Mouse (Mus musculus) layer of hippocampus, adult 2 months (tissue): ENCODE data around the gene Zmynd10. TPM values are rescaled to one million over a fixed set of nuclear protein-coding genes. Genes with fewer than 3 reads are reported as not detected.

Experiments used
- DNase-seq, 2 experiments: peaks; one replicate each; pipeline ENCODE4 v3.0.0; 2022; ENCODE audit warnings: low spot score in 2 of 2
- H3K27ac ChIP-seq: fragments of 200-600 bp; 2 replicates; pipeline ENCODE4 v1.8.1; 2022
- H3K4me3 ChIP-seq: fragments of 200-600 bp; 2 replicates; pipeline ENCODE4 v1.8.1; 2022; ENCODE audit warnings: mild to moderate bottlenecking
- CTCF ChIP-seq: fragments of 200-600 bp; conservative IDR thresholded peaks from 2 replicates; pipeline ENCODE4 v1.8.1; 2022; ENCODE audit warnings: antibody characterized with exemption, mild to moderate bottlenecking, moderate library complexity
- total RNA-seq, 2 experiments: library from RNA; stranded (reverse); gene quantifications; 2 replicates each; pipeline ENCODE4 v1.2.3; 2021

The Zmynd10 gene
- total RNA-seq, 2 experiments from 2014 or later, result 4.7 to 5.7 TPM

DNA sequence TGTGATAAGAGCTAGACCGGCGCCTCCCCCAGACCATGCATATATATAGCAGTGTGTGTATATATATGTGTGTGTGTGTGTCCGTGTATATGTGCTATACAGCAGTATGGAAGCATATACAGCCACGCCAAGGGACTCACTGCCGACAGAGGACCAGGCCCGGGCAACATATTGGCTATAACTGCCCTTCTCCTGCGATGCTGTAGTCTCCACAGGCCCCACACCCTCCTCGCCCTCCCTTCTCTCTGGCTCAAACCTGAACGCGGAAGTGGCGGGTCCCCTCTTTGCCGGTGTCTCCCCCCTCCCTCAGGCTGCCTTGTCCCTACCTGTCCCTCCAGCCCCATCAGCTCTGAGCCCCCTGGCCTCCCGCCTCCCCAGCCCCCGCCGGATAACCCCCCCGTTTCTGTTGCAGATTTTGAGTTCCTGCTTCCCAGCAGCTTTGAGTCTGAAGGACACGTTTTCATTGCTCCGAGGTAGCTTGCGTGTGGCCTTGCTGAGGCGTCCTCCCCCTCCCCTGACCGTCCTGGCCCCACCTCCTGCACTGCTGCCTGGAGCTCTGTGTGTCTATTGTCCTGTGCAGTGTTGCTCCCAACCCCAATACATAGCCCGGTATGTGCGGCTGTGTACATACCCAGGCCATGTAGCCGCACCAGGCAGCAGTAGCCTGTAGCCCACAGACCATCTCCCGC lies 25.2 kb upstream of the Zmynd10 start:
- no peak for TF ChIP-seq CTCF
- H3K27ac ChIP-seq, result no peak overlapping the region
- H3K4me3 ChIP-seq, result no peak overlapping the region
- no peak for DNase-seq

DNA sequence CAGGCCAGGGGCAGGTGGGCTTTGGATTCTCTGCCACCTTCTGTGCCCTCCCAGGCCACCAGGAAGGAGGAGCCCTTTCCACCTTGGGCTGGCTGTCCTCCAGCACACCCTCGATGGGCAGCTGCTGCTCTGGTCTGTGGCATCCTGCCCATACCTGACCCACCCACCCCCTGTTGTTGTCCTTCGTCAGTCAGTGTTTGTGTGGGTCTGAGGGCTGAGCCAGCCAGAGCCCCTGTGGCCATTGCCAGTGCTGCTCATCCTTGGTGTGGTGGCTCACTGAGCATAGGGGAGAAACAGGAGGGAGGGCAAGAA lies 24.7 kb upstream of the Zmynd10 start:
- H3K4me3 ChIP-seq, result no peak overlapping the region
- H3K27ac ChIP-seq, result no peak overlapping the region
- DNase-seq, result no peak
- no peak for TF ChIP-seq CTCF

DNA sequence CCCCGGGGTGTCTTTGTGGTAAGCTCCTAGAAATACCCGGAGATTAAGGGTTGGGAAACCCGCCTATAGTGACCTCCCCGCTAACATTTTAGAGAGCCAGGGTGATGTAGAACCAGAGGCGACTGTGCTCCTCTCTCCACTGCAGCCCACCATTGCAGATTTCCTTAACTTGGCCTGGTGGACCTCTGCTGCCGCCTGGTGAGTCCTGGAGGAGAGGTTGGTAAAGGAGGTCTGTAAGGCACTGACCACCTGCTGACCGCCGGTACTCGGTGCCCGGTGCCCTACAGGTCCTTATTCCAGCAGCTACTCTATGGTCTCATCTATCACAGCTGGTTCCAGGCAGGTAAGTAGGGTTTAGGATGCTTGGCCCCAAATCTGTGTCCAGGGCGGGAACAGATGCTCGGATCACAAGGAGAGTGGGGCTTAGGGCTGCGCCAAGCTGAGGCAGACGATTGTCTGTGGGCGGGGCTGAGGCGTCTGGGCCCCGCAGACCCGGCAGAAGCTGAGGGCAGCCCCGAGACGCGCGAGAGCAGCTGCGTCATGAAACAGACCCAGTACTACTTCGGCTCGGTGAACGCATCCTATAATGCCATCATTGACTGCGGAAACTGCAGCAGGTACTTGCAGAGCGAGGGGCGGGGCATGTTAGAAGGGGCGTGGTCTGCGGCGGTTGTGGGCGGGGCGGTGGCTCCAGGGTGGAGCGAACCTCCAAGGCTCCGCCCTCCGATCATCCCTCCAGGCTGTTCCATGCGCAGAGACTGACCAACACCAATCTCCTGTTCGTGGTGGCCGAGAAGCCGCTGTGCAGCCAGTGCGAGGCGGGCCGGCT lies 20.7 kb upstream of the Zmynd10 start:
- no peak for TF ChIP-seq CTCF
- H3K4me3 ChIP-seq, result peak overlapping the region; percentile 41
- H3K27ac ChIP-seq, result no peak overlapping the region
- peak; percentile 58 to 68 for DNase-seq

DNA sequence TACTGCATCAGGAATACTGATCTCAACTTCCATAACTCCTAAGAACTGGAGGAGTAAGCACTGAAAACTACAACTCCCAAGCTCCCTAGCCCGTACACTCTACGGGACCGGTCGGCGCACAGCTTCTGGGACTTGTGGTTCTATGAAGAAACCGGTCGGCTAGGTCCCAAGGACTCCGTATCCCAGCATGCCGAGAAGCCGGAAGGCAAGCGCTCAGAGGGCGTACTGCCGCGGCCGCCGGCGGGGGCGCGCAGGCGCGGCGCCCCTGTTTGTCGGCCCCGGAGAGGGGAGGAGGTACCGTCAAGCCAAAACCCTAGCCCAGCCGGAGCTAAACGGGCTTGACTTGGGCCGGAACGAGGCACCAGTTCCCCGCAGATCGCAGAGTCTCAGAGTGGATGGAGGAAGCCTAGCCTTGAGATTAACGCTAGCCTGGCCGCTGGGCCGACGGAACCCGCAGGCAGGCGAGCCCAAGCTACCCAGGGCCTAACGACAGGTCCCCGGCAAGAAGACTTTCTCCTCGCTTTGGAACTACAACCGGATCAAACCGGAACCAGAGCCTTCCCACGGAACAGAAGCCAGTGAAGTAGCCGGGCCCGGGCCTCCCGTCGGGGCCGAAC lies 13.2 kb upstream of the Zmynd10 start, which contains the start of gene Tmem115:
Gene Tmem115 (plus strand): TSS at position 155 of the 617 bp plus-strand sequence.
- TF ChIP-seq CTCF, result peak; percentile 65
- Histone ChIP-seq H3K27ac (peak within 1 kb of the TSS; percentile 96), H3K4me3 (peak within 1 kb of the TSS; percentile 70)
- peak; percentile 93 to 98 for DNase-seq

DNA sequence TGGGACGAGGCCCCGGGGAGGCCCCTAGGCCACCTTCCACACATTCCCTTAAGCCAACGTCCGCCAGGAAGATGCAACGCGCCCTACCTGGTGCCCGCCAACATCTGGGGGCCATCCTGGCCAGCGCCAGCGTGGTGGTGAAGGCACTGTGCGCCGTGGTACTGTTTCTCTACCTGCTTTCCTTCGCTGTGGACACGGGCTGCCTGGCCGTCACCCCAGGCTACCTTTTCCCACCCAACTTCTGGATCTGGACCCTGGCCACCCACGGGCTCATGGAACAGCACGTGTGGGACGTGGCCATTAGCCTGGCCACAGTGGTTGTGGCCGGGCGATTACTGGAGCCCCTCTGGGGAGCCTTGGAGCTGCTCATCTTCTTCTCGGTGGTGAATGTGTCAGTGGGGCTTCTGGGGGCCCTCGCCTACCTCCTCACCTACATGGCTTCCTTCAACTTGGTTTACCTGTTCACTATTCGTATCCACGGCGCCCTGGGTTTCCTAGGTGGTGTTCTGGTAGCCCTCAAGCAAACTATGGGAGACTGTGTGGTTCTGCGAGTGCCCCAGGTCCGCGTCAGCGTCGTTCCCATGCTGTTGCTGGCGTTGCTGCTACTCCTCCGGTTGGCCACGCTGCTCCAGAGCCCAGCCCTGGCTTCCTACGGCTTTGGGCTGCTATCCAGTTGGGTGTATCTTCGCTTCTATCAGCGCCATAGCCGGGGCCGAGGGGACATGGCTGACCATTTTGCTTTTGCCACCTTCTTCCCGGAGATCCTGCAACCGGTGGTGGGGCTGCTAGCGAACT lies 12.5 kb upstream of the Zmynd10 start:
- peak overlapping the region; percentile 70 for H3K4me3 ChIP-seq
- no peak for TF ChIP-seq CTCF
- DNase-seq, result no peak
- H3K27ac ChIP-seq, result peak overlapping the region; percentile 96

DNA sequence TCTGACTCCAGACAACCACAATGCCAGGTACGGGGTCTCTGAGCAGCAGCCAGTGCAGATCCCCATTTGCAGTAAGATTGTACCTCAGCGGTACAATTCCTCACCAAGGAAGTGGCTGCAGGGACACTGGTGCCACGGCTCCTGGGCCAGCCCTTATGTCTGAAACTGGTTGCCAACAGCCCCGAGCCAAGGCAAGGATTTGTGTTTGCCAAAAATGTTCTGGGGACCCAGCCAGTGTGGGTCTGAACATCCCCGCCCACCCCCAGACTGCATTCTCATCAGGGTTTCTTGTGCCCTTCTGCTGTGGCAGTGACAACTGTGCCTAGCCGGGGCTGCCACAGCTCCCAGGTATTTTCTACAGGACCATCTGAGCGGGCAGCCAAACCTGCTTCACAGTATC lies 8.9 kb upstream of the Zmynd10 start:
- Histone ChIP-seq H3K27ac (peak overlapping the region; percentile 49; the same call in 1 of the 2 replicates), H3K4me3 (no peak overlapping the region; the same call in 1 of the 2 replicates)
- no peak for TF ChIP-seq CTCF
- DNase-seq, result peak; percentile 57 to 63

DNA sequence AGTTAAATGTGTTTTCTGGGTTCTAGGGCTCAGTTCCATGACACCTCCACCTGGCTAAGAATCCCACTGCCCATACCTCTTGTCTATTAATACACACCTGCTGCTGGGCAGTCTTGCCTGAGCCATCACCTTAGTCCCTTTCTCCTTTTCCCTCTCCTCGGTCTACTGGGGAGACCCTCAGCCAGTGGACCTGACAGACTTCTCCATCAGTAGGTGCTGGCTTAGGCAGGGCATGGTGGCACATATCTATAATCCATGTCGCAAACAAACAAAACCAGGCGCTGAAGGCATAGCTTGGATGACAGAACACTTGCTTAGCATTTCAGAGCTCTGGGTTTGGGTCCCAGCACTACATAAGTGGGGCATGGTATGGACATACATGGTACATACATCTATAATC lies 8.4 kb upstream of the Zmynd10 start:
- Histone ChIP-seq H3K4me3 (no peak overlapping the region), H3K27ac (peak overlapping the region; percentile 49; the same call in 1 of the 2 replicates)
- TF ChIP-seq CTCF, result no peak
- no peak for DNase-seq

DNA sequence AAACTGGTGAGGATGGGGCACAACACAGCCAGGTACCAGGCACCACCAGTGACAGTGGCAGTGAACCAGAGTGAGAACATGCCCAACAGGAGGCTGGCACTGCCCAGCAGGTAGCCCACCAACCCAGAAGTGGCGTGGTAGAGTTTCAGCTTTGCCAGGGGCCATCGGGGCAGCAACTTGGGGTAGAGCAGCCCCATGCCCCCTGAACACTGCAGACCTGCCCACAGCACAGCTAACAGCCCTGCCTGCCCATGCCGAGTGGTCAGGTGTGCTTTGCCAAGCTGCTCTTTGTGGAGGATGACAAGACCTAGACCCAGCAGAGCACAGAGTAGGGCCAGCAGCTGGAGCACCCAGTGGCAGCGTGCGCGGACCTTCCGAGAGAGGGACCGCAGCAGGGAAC lies 7.2 kb upstream of the Zmynd10 start:
- no peak for DNase-seq
- Histone ChIP-seq H3K4me3 (no peak overlapping the region), H3K27ac (no peak overlapping the region)
- TF ChIP-seq CTCF, result no peak

DNA sequence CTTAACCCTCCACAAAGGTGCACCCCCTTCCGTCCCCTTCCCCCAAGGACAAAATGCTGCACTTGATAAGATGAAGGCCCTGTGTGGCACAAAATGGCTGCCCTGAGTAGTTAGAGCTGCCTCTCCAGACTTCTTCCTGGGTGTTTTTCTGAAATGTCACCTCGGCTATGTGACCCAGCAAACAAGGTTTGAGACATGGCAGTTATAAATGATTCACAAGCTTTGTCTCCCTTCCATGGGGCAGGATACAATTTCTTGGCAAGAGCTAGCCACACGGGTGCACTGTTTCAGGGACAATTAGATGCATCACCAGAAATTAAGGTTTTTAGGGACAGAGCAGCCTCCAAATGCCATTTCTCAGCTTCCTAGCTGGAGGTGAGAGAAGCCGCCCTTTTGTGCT lies 6.7 kb upstream of the Zmynd10 start:
- H3K27ac ChIP-seq, result no peak overlapping the region
- no peak for DNase-seq
- TF ChIP-seq CTCF, result peak; percentile 7; the same call in 1 of the 2 replicates
- H3K4me3 ChIP-seq, result no peak overlapping the region

DNA sequence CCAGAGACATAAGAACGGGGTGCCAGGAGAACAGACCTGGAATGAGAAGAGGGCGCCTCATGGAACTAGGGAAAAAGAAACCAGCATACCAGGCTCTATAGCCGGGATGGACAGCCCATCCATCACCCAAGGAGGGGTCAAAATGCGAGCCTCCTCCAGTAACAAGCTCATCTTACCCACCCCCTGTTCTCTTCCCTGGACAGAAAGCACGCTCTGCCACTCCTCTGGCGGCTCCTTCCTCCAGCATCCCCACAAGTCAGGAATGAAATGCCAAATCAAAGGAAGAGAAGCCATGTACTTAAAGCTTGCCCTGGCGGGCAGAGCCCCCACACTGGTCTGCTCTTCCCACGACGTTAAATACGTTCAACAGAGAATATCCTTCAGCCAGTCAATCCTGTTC lies 6.1 kb upstream of the Zmynd10 start:
- no peak for TF ChIP-seq CTCF
- no peak for DNase-seq
- H3K4me3 ChIP-seq, result peak overlapping the region; percentile 70
- peak overlapping the region; percentile 88; the same call in 1 of the 2 replicates for H3K27ac ChIP-seq

DNA sequence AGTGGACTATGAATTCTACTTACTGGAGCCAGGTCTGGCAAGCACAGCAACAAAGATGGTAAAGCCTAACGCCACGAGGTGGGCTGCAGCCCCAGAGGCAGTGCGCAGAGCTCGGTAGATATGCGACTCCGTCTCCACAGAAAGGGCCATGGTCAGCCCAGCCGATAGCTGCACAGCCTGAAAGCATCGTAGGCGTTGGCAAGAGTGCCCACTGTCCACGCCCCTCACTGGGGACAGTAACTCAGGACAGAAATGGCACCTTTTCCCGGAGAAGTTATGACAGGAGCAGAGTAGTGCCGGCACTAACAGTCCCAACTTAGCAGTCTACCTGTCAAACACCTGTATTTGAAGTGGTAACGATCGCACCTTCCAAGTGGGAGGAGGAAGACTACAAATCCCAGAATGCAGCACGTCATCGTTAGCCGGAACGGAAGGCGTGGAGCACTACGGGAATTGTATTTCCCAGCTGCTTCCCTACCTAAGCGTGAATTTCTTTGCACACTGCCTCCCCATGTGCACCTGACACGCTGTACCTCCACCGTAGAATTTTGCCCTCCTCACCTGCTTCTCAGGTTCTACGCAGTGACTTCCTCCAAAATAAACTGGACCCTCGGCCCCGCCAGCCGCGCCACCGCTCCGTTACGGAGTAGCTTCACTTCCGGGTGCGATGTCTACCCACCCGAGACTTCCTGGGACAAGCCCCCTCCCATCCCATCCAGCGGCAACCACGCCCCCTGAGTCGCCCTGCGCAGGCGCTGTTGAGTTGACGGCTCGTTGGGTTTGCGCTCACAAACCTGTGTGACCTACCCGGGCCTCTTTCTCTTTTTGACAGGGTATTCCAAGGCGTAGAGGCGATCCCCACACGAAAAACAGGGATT lies 5.4 kb upstream of the Zmynd10 start, which contains the start of the genes Cyb561d2 and Nprl2:
Gene Cyb561d2 (minus strand): TSS at position 720 of the 878 bp plus-strand sequence.
Gene Nprl2 (plus strand): TSS at position 753 of the 878 bp plus-strand sequence.
- peak within 1 kb of the TSS; percentile 88 for H3K27ac ChIP-seq
- peak within 1 kb of the TSS; percentile 70 for H3K4me3 ChIP-seq
- TF ChIP-seq CTCF, result no peak
- DNase-seq, result peak; percentile 92 to 96
